Mouse (Mus musculus): Measurements from ENCODE around the gene Rreb1.

Gene Rreb1

DNA sequence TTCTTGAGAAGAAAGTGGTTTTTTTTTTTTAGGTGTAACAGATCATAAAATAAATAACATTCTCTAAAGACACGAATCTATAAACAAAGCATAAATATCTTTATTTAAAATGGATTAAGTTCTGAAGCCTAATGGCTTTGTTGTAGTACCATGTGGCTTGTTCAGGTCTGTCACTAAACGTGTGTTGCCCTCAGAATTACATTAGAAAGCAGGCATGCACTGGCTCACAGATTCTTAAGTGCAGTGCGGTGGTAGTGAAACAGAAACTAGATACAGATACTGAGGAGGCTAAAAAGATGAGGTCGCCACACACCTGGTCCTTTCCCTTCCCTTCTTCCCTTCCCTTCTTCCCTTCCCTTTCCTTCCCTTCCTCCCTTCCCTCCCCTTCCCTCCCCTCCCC, 75.2 kb downstream of the Rreb1 start:
- DNase-seq (ENCODE audit: low read depth, low spot score), result peak; percentile 65

DNA sequence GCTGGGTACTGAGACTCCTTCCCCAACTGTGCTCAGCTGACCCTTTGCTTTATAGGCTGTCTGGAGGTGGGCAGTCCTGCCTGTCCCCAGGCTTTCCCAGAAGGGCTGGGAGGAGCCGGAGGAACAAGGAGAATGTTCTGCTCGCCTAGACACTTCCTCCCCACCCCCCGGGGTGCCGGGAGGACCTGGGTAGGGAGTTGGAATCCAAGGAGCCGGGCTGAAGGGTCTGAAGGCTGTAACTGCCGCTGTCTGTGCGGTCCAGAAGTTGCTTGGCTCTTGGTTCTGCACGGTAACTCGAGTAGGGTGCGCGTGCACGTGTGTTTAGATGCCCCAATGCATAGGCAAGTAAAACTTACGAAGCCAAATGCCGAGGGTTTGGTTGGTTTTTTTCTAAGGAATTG, 75.8 kb downstream of the Rreb1 start:
- DNase-seq (ENCODE audit: low read depth, low spot score), result peak; percentile 37

- no peak for DNase-seq (ENCODE audit: low read depth, low spot score)
Measured at GRCm38 (mm10) chr13:37854455-37855220, 76.4 kb downstream of the Rreb1 start.

- DNase-seq (ENCODE audit: low read depth, low spot score), result no peak
Measured at GRCm38 (mm10) chr13:37855221-37855757, 77.1 kb downstream of the Rreb1 start.

- DNase-seq (ENCODE audit: low read depth, low spot score), result no peak
Measured at GRCm38 (mm10) chr13:37855765-37856164, 77.6 kb downstream of the Rreb1 start.

DNA sequence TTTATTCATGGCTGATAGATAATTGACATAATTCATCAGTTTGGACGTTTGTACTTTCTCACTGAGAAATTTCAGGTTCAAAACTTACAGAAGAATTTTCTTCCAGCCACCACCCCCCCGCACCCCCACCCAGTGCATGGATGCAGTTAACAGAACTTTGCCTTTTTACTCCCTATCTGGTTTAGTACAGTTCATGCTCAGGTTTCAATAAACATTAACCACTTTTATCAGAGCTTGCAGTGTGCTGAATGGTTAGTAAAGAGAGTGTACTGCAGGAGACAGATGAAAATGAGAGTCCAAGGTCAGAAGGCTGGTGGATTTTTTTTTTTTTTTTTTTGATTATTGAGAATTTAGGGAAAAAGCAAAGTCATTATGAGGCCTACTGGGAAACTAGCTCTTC, 78.3 kb downstream of the Rreb1 start:
- DNase-seq (ENCODE audit: low read depth, low spot score), result no peak

- peak; percentile 92 for DNase-seq (ENCODE audit: low read depth, low spot score)
Measured at GRCm38 (mm10) chr13:37857284-37858065, 79.3 kb downstream of the Rreb1 start.

DNA sequence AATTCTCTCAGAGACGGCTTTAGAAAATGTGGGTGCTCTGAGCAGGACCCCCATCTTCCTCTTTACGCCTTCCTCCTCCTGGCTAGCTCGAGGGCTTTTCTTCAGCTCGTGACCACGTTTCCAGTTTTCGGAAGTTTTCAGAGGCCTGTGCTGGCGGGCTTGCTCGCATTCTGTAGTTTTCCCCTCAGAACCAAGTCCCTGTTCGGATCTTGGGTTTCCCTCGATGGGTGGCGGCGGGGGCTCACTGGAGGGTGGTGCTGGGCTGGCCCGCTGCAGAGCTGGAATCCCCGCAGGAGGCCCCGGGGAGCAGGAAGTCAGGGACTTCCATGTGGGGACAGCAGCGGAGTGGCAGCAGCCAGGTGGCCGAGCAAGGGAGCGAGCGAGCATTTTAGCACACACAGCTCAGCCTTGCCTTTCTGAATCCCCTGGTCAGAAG, 79.9 kb downstream of the Rreb1 start:
- DNase-seq (ENCODE audit: low read depth, low spot score), result no peak

DNA sequence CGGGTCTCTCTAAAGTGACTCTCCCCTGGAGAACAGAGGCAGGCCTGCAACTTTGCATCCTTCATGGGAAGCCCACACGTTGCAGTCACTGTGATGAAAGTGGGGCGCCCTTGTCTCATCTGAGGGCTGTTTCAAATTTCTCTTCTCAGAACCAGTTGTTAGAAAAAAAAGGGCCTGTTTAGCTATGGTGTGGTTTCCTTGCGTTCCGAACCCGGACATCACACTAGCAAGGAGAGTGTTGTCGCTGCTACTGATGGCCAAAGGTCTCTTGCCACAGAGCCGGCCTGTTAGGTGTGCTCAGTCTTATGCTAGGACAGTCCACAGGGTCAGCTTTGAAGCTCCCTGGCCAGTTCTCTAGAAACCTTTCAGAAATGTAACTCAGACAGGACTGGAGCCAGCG, 80.3 kb downstream of the Rreb1 start:
- DNase-seq (ENCODE audit: low read depth, low spot score), result no peak

GRCm38 (mm10) chr13:37859782-37860181, 81.6 kb downstream of the Rreb1 start:
- DNase-seq (ENCODE audit: low read depth, low spot score), result no peak

DNA sequence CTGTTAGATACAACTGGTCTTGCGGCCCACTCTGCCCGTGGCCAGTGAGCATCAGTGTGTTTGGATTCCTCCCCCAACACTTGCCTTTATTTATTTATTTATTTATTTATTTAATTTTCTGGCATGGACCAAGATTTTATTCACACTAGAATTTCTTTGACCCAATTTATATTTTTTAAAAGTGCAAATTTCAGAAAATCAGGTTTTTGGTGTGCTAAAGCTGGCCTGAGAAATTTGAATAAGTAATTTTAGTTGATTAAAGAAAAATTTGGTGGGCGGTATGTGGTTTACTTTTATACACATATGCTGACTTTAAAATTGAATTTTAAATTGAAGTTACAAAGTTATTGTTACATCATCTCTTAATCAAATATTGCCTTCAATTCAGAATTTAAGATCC, 82.0 kb downstream of the Rreb1 start:
- DNase-seq (ENCODE audit: low read depth, low spot score), result no peak

GRCm38 (mm10) chr13:37860789-37861188, 82.6 kb downstream of the Rreb1 start:
- no peak for DNase-seq (ENCODE audit: low read depth, low spot score)

- DNase-seq (ENCODE audit: low read depth, low spot score), result no peak
Measured at GRCm38 (mm10) chr13:37862492-37862891, 84.3 kb downstream of the Rreb1 start.

DNA sequence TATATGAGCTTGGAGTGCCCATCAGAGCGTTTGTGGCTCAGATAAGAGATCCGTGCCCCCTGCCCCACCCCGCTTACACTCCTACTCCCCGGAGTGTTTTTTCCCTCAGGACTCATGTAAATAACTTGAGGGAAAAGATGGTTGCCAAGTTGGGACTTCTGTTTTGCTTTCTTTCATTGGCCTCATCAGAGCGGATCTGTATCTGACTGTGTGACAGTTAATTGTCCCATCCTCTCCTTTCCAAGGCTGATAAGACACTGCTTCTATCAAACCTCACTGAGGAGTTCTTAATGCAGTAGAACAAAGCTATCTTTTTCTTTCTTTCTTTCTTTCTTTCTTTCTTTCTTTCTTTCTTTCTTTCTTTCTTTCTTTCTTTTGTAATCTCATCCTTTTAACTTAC, 85.4 kb downstream of the Rreb1 start:
- DNase-seq (ENCODE audit: low read depth, low spot score), result no peak

- DNase-seq (ENCODE audit: low read depth, low spot score), result no peak
Measured at GRCm38 (mm10) chr13:37864697-37865096, 86.5 kb downstream of the Rreb1 start.

GRCm38 (mm10) chr13:37866296-37866695, 88.1 kb downstream of the Rreb1 start:
- DNase-seq (ENCODE audit: low read depth, low spot score), result no peak

GRCm38 (mm10) chr13:37866846-37867245, 88.6 kb downstream of the Rreb1 start:
- no peak for DNase-seq (ENCODE audit: low read depth, low spot score)

GRCm38 (mm10) chr13:37870118-37870908, 92.1 kb downstream of the Rreb1 start:
- peak; percentile 15 for DNase-seq (ENCODE audit: low read depth, low spot score)

- no peak for DNase-seq (ENCODE audit: low read depth, low spot score)
Measured at GRCm38 (mm10) chr13:37872142-37872835, 94.1 kb downstream of the Rreb1 start.

- DNase-seq (ENCODE audit: low read depth, low spot score), result no peak
Measured at GRCm38 (mm10) chr13:37873125-37873891, 95.1 kb downstream of the Rreb1 start.
